Mouse (Mus musculus): ENCODE results near the gene Ly6g6f.

- TF ChIP-seq CTCF (IDR thresholded peaks at IDR 0.05; ENCODE audit: borderline replicate concordance, control insufficient read depth, extremely low read depth, insufficient read depth, low read length, poor library complexity), result no peak
- no peak for TF ChIP-seq POLR2A (IDR thresholded peaks at IDR 0.05; ENCODE audit: control insufficient read depth, extremely low read depth, insufficient read depth, low read length, poor library complexity)
These were observed 21.0 kb downstream of the Ly6g6f start for GRCm38 (mm10) chr17:35064378-35064877.
